Mouse (Mus musculus) gastrocnemius, postnatal 14 days (tissue): Measurements from ENCODE around the gene Clca3a2. TPM values are rescaled to one million over a fixed set of nuclear protein-coding genes. Genes with fewer than 3 reads are reported as not detected.
A peak's percentile ranks its signal among the peaks of the same experiment; 100 is the strongest.
"Not testable (repeated sequence)": the region's sequence is repeated elsewhere in the genome, so short reads cannot be mapped to it uniquely, and the experiment has no call there.

Experiments
- DNase-seq: peaks from one replicate; pipeline ENCODE4 v3.0.0; 2021; ENCODE audit warnings: mixed read lengths
- intact Hi-C: fragments of 180-260 bp; cut with DNase I; formaldehyde crosslinking; loops from one replicate; pipeline ENCODE4 v1.15.1; 2025; ENCODE audit warnings: low total_unique reads
- long read RNA-seq, 2 experiments: library from polyadenylated mRNA; stranded (forward); transcript quantifications; one replicate each; pipeline ENCODE4 v2.0.0; 2021
- total RNA-seq, 2 experiments: library from RNA; stranded (reverse); gene quantifications; 2 replicates each; pipeline ENCODE4 v1.2.3; 2021

The Clca3a2 gene
- total RNA-seq: not detected
- long read RNA-seq, experiment 1: 0 reads
- long read RNA-seq, experiment 2: 0 reads

DNA sequence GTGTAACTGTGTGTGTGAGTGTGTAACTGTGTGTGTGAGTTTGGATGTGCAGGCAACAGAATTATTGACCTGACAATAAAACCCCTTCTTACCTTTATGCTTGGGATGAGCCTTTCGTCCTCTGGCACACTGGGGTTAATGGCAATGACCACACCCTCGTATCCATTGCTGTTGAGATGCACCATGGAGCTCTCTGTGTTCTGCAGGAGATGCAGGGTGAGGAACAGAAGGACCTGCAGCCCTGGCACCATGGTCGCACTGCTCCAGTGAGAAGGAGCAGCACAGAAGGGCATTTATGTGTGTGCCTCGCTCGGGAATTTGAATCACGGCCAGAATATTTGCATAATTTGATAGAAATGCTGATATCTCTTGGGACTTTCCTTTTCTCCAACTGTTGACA, at the start of gene Clca3a2:
Gene Clca3a2, minus strand, starts transcription at position 276 of the 400 bp plus-strand sequence.
- intact Hi-C loops, DNase-seq: not testable (repeated sequence)

DNA sequence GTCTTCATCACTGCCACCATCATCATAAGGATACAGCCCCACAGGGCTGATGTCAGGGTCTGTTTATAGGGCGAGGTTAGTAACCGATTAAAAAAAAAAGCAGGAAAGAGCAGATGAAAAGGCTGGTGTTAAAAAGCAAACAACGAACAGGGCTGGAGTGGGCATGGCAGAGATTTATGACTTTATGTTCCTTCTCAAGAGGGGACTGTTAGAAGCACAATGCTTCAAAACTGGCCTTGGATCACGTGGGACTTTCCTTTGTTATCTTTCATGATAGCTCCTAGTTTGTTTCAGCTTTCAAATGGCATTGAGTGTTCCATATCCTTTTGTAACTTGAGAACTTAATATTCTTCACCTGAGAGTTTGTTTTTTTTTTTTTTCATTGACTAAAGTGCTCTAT, 30.3 kb upstream of the Clca3a2 start:
- intact Hi-C loops: no loop called here
- DNase-seq: no peak

- intact Hi-C loops, DNase-seq: not testable (repeated sequence)
These were observed 29.8 kb upstream of the Clca3a2 start, which contains the start of gene Clca3b for GRCm38 (mm10) chr3:144849014-144849556. TSS of gene Clca3b (minus strand) at chr3:144849357.

GRCm38 (mm10) chr3:144827257-144827656, 8.0 kb upstream of the Clca3a2 start:
- DNase-seq: no peak
- intact Hi-C loops: loop anchor here (10.0 kb wide), 2 partner anchors 198 to 308 kb away; no protein-coding TSS in a partner anchor

GRCm38 (mm10) chr3:144825151-144825550, 5.9 kb upstream of the Clca3a2 start:
- peak; percentile 65 for DNase-seq
- intact Hi-C loops: loop anchor here (10.0 kb wide), 2 partner anchors 200 to 310 kb away; no protein-coding TSS in a partner anchor

- intact Hi-C loops: loop anchor here (10.0 kb wide), 2 partner anchors 201 to 311 kb away; no protein-coding TSS in a partner anchor
- no peak for DNase-seq
These were observed 4.0 kb upstream of the Clca3a2 start for GRCm38 (mm10) chr3:144823331-144823730.

DNA sequence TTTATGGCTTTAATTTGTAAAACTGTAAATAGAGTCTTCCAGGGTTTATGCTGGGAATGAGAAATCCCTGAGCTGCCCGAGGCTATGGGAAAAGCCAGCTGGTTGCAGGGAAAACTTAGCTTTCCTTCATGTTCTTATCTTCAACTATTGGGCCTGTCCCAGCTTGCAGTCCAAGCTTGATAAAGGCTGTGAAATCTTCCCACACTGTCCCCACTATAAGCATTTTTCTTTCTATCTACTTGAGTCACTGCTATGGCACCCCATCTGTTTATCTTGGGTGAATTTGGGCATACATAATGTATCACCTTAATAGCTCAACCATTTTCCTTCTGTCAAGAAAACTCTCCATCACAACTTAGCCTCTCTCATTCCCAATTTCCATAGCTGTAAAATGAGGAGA, 1.3 kb upstream of the Clca3a2 start:
- DNase-seq: no peak
- intact Hi-C loops: loop anchor here (10.0 kb wide), 2 partner anchors 204 to 314 kb away; no protein-coding TSS in a partner anchor

- intact Hi-C loops, DNase-seq: not testable (repeated sequence)
These were observed 6.0 kb downstream of the Clca3a2 start for GRCm38 (mm10) chr3:144813336-144813735.

DNA sequence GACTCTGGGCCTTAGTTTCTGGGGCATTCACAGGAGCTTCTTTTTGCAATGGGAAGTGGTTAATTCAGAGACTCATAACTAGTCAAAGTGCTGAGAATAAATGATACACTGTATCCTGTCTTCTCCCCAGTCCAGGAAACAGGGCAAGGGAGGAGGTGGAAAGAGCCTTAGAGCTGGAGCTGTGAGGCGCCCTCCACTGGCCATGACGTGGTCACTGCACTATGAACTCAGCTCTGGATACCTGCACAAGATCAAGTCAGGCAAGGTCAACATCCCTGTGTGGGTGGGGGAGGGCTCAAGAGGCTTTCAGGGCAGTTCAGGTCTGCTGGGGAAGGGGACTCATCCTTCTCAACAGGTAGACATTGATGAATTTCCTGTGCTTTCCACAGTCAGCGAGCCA, 7.5 kb downstream of the Clca3a2 start:
- DNase-seq: no peak
- intact Hi-C loops: no loop called here

- intact Hi-C loops, DNase-seq: not testable (repeated sequence)
These were observed 11.0 kb downstream of the Clca3a2 start for GRCm38 (mm10) chr3:144808153-144808925.

DNA sequence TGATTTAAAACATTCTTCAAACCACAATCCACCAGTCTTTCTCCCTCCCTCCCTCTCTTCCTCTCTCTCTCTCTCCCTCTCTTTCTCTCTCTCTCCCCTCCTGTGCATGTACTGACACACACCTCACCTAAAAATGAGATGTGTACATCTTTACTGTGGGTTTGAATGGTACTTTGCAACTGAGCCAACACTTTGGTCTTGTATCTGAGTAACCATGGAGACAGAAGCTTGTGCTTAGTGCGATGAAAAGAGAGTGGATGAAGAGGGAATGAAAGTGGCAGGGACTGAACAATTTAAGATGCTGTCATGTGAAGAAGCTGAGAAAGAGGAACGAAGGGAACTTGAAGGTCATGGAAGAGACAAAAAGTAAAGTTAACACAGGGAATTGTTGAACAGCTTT, 12.7 kb downstream of the Clca3a2 start:
- DNase-seq, intact Hi-C loops: not testable (repeated sequence)

- DNase-seq: peak; percentile 9
- intact Hi-C loops: no loop called here
These were observed 17.4 kb downstream of the Clca3a2 start for GRCm38 (mm10) chr3:144801861-144802260.

DNA sequence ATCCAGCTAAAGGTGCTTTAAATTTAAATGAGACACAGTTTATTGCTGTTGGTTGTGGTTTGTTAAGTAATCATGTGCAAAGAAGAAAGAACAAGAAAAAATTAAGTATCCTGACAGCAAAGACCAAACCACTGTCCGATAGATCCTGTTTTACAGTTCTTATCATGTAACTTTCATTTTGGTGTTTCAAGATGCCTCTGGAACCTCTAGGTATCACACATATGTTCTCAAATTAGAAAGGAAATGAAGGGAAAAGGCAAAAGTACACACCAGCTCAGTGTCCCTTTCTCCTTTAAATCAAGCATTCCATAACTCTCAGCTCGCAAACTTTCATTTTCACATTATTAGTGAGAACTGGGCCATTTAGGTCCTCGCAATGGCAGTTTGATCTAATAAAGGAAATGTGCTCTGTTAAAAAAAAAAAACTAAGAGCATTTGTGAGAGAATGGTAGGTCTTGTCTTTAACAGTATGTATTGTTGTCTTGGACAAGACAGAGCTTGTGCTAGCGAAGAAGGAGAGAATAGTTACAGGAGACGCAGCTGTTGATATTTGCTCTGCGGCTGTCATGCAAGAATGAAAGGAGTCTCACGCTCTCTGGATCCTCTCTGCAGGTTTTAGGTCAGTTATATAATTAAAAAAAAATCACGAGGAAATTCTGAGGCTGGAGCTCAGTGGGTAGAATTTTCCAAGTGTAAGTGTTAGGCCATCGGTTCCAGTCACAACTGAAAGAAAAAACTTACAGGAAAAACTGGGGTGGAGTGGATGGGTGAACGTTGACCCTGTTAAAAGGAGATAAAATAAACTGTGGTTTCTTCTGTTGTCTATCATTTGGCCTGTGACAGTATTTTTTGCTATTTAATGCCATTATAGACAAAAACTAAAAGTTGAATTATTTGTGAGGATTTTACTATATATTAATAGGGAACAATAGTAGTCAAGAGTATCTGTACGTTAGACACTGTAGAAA, 33.8 kb downstream of the Clca3a2 start:
- intact Hi-C loops: no loop called here
- no peak for DNase-seq

GRCm38 (mm10) chr3:144765161-144765560, 54.1 kb downstream of the Clca3a2 start:
- DNase-seq: no peak

DNA sequence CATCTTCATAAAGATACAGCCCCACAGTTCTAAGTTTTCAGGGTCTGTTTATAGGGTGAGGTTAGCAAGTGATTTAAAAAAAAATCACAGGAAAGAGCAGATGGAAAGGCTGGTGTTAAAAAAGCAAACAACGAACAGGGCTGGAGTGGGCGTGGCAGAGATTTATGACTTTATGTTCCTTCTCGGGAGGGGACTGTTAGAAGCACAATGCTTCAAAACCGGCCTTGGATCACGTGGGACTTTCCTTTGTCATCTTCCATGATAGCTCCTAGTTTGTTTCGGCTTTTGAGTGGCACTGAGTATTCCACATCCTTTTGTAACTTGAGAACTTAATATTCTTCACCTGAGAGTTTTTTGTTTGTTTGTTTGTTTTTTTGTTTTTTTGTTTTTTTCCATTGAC, 57.8 kb downstream of the Clca3a2 start:
- DNase-seq: no peak
- intact Hi-C loops: no loop called here

More at GRCm38 (mm10) chr3:144765161-144765560, 54.1 kb downstream of the Clca3a2 start:
- intact Hi-C loops: no loop called here

DNA sequence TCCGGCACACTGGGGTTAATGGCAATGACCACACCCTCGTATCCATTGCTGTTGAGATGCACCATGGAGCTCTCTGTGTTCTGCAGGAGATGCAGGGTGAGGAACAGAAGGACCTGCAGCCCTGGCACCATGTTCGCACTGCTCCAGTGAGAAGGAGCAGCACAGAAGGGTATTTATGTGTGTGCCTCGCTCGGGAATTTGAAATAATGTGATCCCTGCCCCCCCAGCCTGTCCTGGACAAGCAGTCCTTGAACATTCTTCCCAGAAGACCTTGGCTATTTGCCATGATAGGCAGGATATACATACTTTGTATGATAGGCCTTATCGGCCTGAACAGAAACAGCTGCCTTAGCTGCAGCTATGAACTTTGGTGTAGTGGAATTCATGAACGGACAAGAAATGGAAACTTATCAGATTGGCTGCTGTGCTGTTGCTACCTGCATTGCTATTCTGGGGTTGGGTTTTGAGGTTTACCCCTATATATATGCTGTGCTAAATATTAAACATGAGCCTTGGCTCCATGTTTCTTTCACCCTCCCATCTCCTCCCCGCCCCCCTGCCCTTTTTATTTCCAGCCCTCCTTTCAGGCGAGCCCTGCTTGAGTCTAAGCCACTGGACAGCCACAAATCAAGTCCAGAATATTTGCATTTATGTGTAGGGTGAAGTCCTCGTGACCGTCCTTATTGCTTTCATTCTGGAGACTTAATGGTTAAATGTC, 58.5 kb downstream of the Clca3a2 start, which contains the start of gene Clca3a1:
Gene Clca3a1, minus strand, starts transcription at position 386 of the 718 bp plus-strand sequence.
- intact Hi-C loops: no loop called here
- no peak for DNase-seq

- intact Hi-C loops: no loop called here
- no peak for DNase-seq
These were observed 59.6 kb downstream of the Clca3a2 start for GRCm38 (mm10) chr3:144759719-144760118.

DNA sequence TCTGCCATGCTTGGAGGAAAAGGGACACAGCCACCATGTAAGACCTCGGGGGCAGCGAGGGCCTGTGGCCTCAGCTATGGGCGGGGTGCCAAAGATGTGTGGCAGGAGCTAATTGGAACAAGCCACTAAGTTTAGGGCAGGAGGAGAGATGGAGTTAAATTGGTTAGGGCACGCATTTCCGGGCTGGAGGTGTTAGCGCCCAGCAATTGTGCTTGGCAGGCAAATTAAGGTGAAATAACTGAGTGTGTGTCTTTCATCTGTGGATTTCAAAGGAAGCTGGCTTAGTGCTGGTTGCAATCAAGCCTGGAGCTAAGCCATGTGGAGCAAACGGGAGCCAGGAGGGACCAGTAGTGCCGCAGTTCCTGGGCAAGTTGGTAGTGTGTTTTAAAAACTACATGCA, 63.2 kb downstream of the Clca3a2 start:
- peak; percentile 11 for DNase-seq
- intact Hi-C loops: not testable (repeated sequence)

- no peak for DNase-seq
- intact Hi-C loops: no loop called here
These were observed 66.2 kb downstream of the Clca3a2 start for GRCm38 (mm10) chr3:144753120-144753519.
